Mouse (Mus musculus): ENCODE results near the gene Rom1. TPM values are rescaled to one million over a fixed set of nuclear protein-coding genes. Genes with fewer than 3 reads are reported as not detected.
"Not testable (repeated sequence)": the region's sequence is repeated elsewhere in the genome, so short reads cannot be mapped to it uniquely, and the experiment has no call there.

Gene Rom1
- total RNA-seq, 1 experiment from 2014 or later = 3.6 TPM

GRCm38 (mm10) chr19:8908531-8908930 lies 20.6 kb downstream of the Rom1 start:
- no peak for ATAC-seq (replicated peaks; ENCODE audit: insufficient number of reproducible peaks, low FRiP score, low TSS enrichment, poor library complexity, severe bottlenecking)

- ATAC-seq (replicated peaks; ENCODE audit: insufficient number of reproducible peaks, low FRiP score, low TSS enrichment, poor library complexity, severe bottlenecking) = no peak
Measured at GRCm38 (mm10) chr19:8903412-8903811, 25.7 kb downstream of the Rom1 start.

- no peak for ATAC-seq (replicated peaks; ENCODE audit: insufficient number of reproducible peaks, low FRiP score, low TSS enrichment, poor library complexity, severe bottlenecking)
Measured at GRCm38 (mm10) chr19:8899079-8899478, 30.1 kb downstream of the Rom1 start.

- no peak for ATAC-seq (replicated peaks; ENCODE audit: insufficient number of reproducible peaks, low FRiP score, low TSS enrichment, poor library complexity, severe bottlenecking)
Measured at GRCm38 (mm10) chr19:8898576-8898975, 30.6 kb downstream of the Rom1 start.

- peak; percentile 98 for ATAC-seq (replicated peaks; ENCODE audit: insufficient number of reproducible peaks, low FRiP score, low TSS enrichment, poor library complexity, severe bottlenecking)
Measured at GRCm38 (mm10) chr19:8897865-8898495, 31.2 kb downstream of the Rom1 start, which contains the start of gene Ganab. Ganab (plus strand) TSS chr19:8898071.

- not testable (repeated sequence) for ATAC-seq (replicated peaks; ENCODE audit: insufficient number of reproducible peaks, low FRiP score, low TSS enrichment, poor library complexity, severe bottlenecking)
Measured at GRCm38 (mm10) chr19:8897211-8897864, 31.8 kb downstream of the Rom1 start.

- not testable (repeated sequence) for ATAC-seq (replicated peaks; ENCODE audit: insufficient number of reproducible peaks, low FRiP score, low TSS enrichment, poor library complexity, severe bottlenecking)
Measured at GRCm38 (mm10) chr19:8896231-8896630, 32.9 kb downstream of the Rom1 start.

GRCm38 (mm10) chr19:8895397-8895960 lies 33.7 kb downstream of the Rom1 start:
- no peak for ATAC-seq (replicated peaks; ENCODE audit: insufficient number of reproducible peaks, low FRiP score, low TSS enrichment, poor library complexity, severe bottlenecking)

- peak; percentile 67 for ATAC-seq (replicated peaks; ENCODE audit: insufficient number of reproducible peaks, low FRiP score, low TSS enrichment, poor library complexity, severe bottlenecking)
Measured at GRCm38 (mm10) chr19:8892829-8893766, 36.1 kb downstream of the Rom1 start, which contains the start of gene Ints5. Ints5 (plus strand) TSS chr19:8893005.

GRCm38 (mm10) chr19:8888511-8889385 lies 40.4 kb downstream of the Rom1 start, which contains the start of the genes 1810009A15Rik and Gm49416:
1810009A15Rik (plus strand) TSS chr19:8888853.
Gm49416 (plus strand) TSS chr19:8888926.
- peak; percentile 96 for ATAC-seq (replicated peaks; ENCODE audit: insufficient number of reproducible peaks, low FRiP score, low TSS enrichment, poor library complexity, severe bottlenecking)

GRCm38 (mm10) chr19:8887585-8888463 lies 41.3 kb downstream of the Rom1 start:
- ATAC-seq (replicated peaks; ENCODE audit: insufficient number of reproducible peaks, low FRiP score, low TSS enrichment, poor library complexity, severe bottlenecking) = no peak

GRCm38 (mm10) chr19:8886916-8887584 lies 42.1 kb downstream of the Rom1 start:
- ATAC-seq (replicated peaks; ENCODE audit: insufficient number of reproducible peaks, low FRiP score, low TSS enrichment, poor library complexity, severe bottlenecking) = no peak

GRCm38 (mm10) chr19:8883616-8884015 lies 45.5 kb downstream of the Rom1 start, which contains the start of the genes Lbhd1 and Gm49403:
Lbhd1 (plus strand) TSS chr19:8883732.
Gm49403 (plus strand) TSS chr19:8883930.
- no peak for ATAC-seq (replicated peaks; ENCODE audit: insufficient number of reproducible peaks, low FRiP score, low TSS enrichment, poor library complexity, severe bottlenecking)

- ATAC-seq (replicated peaks; ENCODE audit: insufficient number of reproducible peaks, low FRiP score, low TSS enrichment, poor library complexity, severe bottlenecking) = no peak
Measured at GRCm38 (mm10) chr19:8881034-8881392, 48.1 kb downstream of the Rom1 start.

- ATAC-seq (replicated peaks; ENCODE audit: insufficient number of reproducible peaks, low FRiP score, low TSS enrichment, poor library complexity, severe bottlenecking) = peak; percentile 98
Measured at GRCm38 (mm10) chr19:8880311-8881033, 48.7 kb downstream of the Rom1 start, which contains the start of gene Uqcc3. Uqcc3 (minus strand) TSS chr19:8880923.
